Mouse (Mus musculus): ENCODE measurements at regions not wholly inside any gene's neighbourhood (a gene's known extent, or its start where the extent isn't known, plus 50 kb on each side); places are given as distances from the start of the nearest gene placed in this dataset.

DNA sequence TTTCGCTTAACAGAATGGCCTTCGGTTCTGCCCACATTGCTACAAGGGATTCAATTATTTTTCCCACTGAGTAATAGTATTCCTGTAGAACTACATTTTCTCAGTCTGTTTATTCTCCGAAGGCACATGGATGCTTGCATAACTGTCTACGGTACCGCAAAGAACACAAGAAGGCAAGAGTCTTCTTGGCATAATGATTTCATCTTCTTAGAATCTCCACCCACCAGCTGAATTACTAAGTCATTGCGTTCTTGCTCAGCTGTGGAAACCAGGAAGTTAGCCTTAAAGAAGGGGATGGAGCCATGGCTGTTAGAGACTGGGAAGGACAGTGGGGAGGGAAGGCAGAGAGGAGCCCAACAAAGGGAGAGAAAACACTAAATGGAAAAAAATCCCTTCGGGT, 116.4 kb upstream of the Kit start:
- Histone ChIP-seq H3K9me3 (replicated peaks; ENCODE audit: insufficient read depth, low read length) (no peaks in the 10 kb centered on the region), H3K27ac (ENCODE audit: control insufficient read depth, low read depth, low read length) (peak overlapping the region; percentile 99), H3K4me1 (ENCODE audit: control insufficient read depth in 1 of 2, insufficient read depth in 2 of 2, low read length in 2 of 2) (peaks cover 28 to 67% of the 10 kb centered on the region in 2 experiments), H3K4me3 (ENCODE audit: control insufficient read depth in 1 of 2, insufficient read depth in 1 of 2, low read depth in 2 of 2, low read length in 2 of 2) (no peak overlapping the region), H3K27me3 (ENCODE audit: control insufficient read depth in 1 of 2, insufficient read depth in 2 of 2, low read length in 2 of 2) (no peaks in the 10 kb centered on the region), H3K79me2 (ENCODE audit: control insufficient read depth, insufficient read depth, low read length, poor library complexity) (no peaks in the 10 kb centered on the region; the same call in 1 of the 2 replicates), H3K9ac (ENCODE audit: control insufficient read depth, low read depth, low read length, poor library complexity, severe bottlenecking) (peak overlapping the region; percentile 29), H3K36me3 (ENCODE audit: control insufficient read depth in 1 of 2, insufficient read depth in 2 of 2, low read length in 2 of 2) (peaks cover 0 to 49% of the 10 kb centered on the region in 2 experiments; a peak in 2 of 4 replicates)
- peak; percentile 77 for DNase-seq (ENCODE audit: low read depth, low spot score)
- TF ChIP-seq MEF2A (IDR thresholded peaks at IDR 0.05; ENCODE audit: extremely low read depth, insufficient replicate concordance, low read depth, low read length, poor library complexity, severe bottlenecking) (no peak), MYB (IDR thresholded peaks at IDR 0.05; ENCODE audit: low read depth, low read length) (no peak), CHD2 (IDR thresholded peaks at IDR 0.05; ENCODE audit: low read length) (no peak), SIN3A (IDR thresholded peaks at IDR 0.05; ENCODE audit: low read length) (peak; percentile 51; the same call in 1 of the 2 replicates), USF1 (IDR thresholded peaks at IDR 0.05; ENCODE audit: low read depth, low read length) (no peak), JUND (IDR thresholded peaks at IDR 0.05; ENCODE audit: low read depth, low read length) (no peak), ETS1 (IDR thresholded peaks at IDR 0.05; ENCODE audit: low read depth, low read length) (peak; percentile 100), USF2 (IDR thresholded peaks at IDR 0.05; ENCODE audit: borderline replicate concordance in 1 of 2, insufficient read depth in 1 of 2, low read depth in 1 of 2, low read length in 2 of 2) (no peak), E2F4 (IDR thresholded peaks at IDR 0.05; ENCODE audit: borderline replicate concordance, low read depth, low read length) (no peak), HCFC1 (IDR thresholded peaks at IDR 0.05; ENCODE audit: low read depth, low read length) (no peak), MAFK (IDR thresholded peaks at IDR 0.05; ENCODE audit: borderline replicate concordance, low read depth, low read length) (no peak), RCOR1 (IDR thresholded peaks at IDR 0.05; ENCODE audit: low read depth, low read length) (peak; percentile 29; the same call in 1 of the 2 replicates), TCF12 (IDR thresholded peaks at IDR 0.05; ENCODE audit: low read depth, low read length) (0 out of 2 replicates have a peak, but pooled peaks have one; percentile 11), SMC3 (IDR thresholded peaks at IDR 0.05; ENCODE audit: low read depth, low read length) (no peak), ELF1 (IDR thresholded peaks at IDR 0.05; ENCODE audit: low read depth, low read length) (peak; percentile 82), ZNF384 (IDR thresholded peaks at IDR 0.05; ENCODE audit: low read depth, low read length) (no peak), EP300 (IDR thresholded peaks at IDR 0.05; ENCODE audit: low read depth in 1 of 2, low read length in 2 of 2) (peak in 1 of 2 experiments; percentile 54; a peak in 2 of 4 replicates), MYC (IDR thresholded peaks at IDR 0.05; ENCODE audit: low read depth, low read length) (0 out of 2 replicates have a peak, but pooled peaks have one; percentile 24), GATA1 (IDR thresholded peaks at IDR 0.05; ENCODE audit: low read depth, low read length) (0 out of 2 replicates have a peak, but pooled peaks have one; percentile 4), MAX (IDR thresholded peaks at IDR 0.05; ENCODE audit: low read length) (no peak), ZMIZ1 (IDR thresholded peaks at IDR 0.05; ENCODE audit: low read depth, low read length) (no peak), ZC3H11A (IDR thresholded peaks at IDR 0.05; ENCODE audit: low read depth, low read length) (no peak), POLR2AphosphoS2 (IDR thresholded peaks at IDR 0.05; ENCODE audit: low read length) (no peak)

All from MEL (cell line).